Mouse (Mus musculus): ENCODE measurements around the gene Bclaf3. TPM values are rescaled to one million over a fixed set of nuclear protein-coding genes. Genes with fewer than 3 reads are reported as not detected.
"Not testable (repeated sequence)": the region's sequence is repeated elsewhere in the genome, so short reads cannot be mapped to it uniquely, and the experiment has no call there.

Bclaf3 gene
- polyA plus RNA-seq, 1 experiment = 0.11 TPM

GRCm38 (mm10) chrX:159521780-159522179 lies 4.7 kb upstream of the Bclaf3 start:
- TF ChIP-seq GATA1 (IDR thresholded peaks at IDR 0.05; ENCODE audit: borderline replicate concordance, low read length) (no peak), FLI1 (IDR thresholded peaks at IDR 0.05; ENCODE audit: low read length) (no peak)
- H3K4me1 ChIP-seq = no peaks in the 10 kb centered on the region; the same call in 1 of the 2 replicates
- H3K9me3 ChIP-seq = no peaks in the 10 kb centered on the region
- H3K27me3 ChIP-seq (replicated peaks) = peaks cover 15% of the 10 kb centered on the region
- H3K4me3 ChIP-seq (replicated peaks) = no peak overlapping the region
- H3K36me3 ChIP-seq (replicated peaks; ENCODE audit: low read length) = no peaks in the 10 kb centered on the region

- Histone ChIP-seq H3K9me3 (no peaks in the 10 kb centered on the region), H3K27me3 (replicated peaks) (peaks cover 17% of the 10 kb centered on the region), H3K4me1 (no peaks in the 10 kb centered on the region; the same call in 1 of the 2 replicates), H3K4me3 (replicated peaks) (no peak overlapping the region), H3K36me3 (replicated peaks; ENCODE audit: low read length) (no peaks in the 10 kb centered on the region)
- TF ChIP-seq FLI1 (IDR thresholded peaks at IDR 0.05; ENCODE audit: low read length) (no peak), GATA1 (IDR thresholded peaks at IDR 0.05; ENCODE audit: borderline replicate concordance, low read length) (no peak)
Measured at GRCm38 (mm10) chrX:159522651-159523050, 3.8 kb upstream of the Bclaf3 start.

- H3K4me1 ChIP-seq = peaks cover 3% of the 10 kb centered on the region; the same call in 1 of the 2 replicates
- TF ChIP-seq FLI1 (IDR thresholded peaks at IDR 0.05; ENCODE audit: low read length) (peak; percentile 18; the same call in 1 of the 2 replicates), GATA1 (IDR thresholded peaks at IDR 0.05; ENCODE audit: borderline replicate concordance, low read length) (no peak)
- H3K4me3 ChIP-seq (replicated peaks) = peak overlapping the region; percentile 96
- H3K27me3 ChIP-seq (replicated peaks) = peaks cover 2% of the 10 kb centered on the region
- H3K36me3 ChIP-seq (replicated peaks; ENCODE audit: low read length) = no peaks in the 10 kb centered on the region
- peaks cover 6% of the 10 kb centered on the region; the same call in 1 of the 2 replicates for H3K9me3 ChIP-seq
Measured at GRCm38 (mm10) chrX:159532427-159532810, 5.9 kb downstream of the Bclaf3 start.

DNA sequence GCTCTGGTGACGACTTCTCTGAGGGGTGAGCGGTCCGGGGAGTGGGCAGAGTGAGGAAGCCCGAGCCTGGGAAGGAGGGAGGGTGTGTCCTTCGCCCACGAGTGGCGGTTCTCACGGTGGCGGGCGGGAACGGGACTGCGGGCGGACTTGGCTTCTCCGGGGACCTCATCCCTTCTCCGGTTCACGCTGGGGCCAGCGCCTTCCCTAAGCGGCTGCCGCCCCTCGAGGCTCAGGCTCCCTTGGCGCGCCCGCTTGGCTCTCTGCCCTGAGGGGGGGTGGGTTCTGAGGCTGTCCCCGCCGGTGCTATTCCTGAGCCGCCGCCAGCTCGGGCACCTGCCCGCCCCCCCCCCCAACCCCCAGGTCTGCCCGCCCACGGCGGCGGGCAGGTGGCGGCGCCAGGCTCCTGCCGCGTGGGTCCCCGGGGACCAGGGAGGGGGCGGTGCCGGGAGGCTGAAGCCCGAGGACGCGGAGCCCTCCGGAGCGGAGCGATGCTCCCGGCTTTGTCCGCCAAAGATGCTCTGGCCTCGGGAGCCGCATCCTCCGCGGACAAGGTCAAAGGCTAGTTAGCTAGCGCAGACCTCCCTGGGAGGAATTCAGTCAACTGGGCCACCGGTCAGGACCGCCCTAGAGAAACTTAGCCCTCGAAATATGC lies 6.4 kb downstream of the Bclaf3 start:
- Histone ChIP-seq H3K36me3 (replicated peaks; ENCODE audit: low read length) (no peaks in the 10 kb centered on the region), H3K27me3 (replicated peaks) (peaks cover 2% of the 10 kb centered on the region), H3K4me1 (peaks cover 3% of the 10 kb centered on the region; the same call in 1 of the 2 replicates), H3K9me3 (peaks cover 6% of the 10 kb centered on the region; the same call in 1 of the 2 replicates), H3K4me3 (replicated peaks) (peak overlapping the region; percentile 96)
- TF ChIP-seq GATA1 (IDR thresholded peaks at IDR 0.05; ENCODE audit: borderline replicate concordance, low read length) (no peak), FLI1 (IDR thresholded peaks at IDR 0.05; ENCODE audit: low read length) (no peak)

DNA sequence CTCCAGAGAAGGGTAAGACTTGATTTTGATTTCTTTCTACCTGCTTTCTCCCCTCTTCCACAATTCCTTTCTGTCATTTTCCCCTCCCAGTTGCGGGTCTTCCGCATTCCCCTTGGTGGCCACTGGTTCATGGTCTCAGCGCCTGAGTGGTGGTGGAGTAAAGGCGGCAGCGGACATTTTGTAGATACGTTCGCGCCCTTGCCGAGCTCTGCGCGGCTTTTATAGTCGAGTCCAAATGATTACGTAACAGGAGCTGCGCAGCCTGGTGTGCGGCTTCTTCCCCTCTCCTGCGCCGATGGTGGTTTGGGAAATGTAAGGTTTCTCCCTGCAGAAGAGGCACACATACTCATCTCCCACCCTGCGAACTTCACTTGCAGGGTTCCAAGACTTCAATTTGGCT lies 15.4 kb downstream of the Bclaf3 start:
- no peaks in the 10 kb centered on the region for H3K9me3 ChIP-seq
- TF ChIP-seq GATA1 (IDR thresholded peaks at IDR 0.05; ENCODE audit: borderline replicate concordance, low read length) (no peak), FLI1 (IDR thresholded peaks at IDR 0.05; ENCODE audit: low read length) (no peak)
- peaks cover 1% of the 10 kb centered on the region; the same call in 1 of the 2 replicates for H3K4me1 ChIP-seq
- peaks cover 9% of the 10 kb centered on the region for H3K36me3 ChIP-seq (replicated peaks; ENCODE audit: low read length)
- H3K4me3 ChIP-seq (replicated peaks) = no peak overlapping the region
- H3K27me3 ChIP-seq (replicated peaks) = peaks cover 2% of the 10 kb centered on the region

DNA sequence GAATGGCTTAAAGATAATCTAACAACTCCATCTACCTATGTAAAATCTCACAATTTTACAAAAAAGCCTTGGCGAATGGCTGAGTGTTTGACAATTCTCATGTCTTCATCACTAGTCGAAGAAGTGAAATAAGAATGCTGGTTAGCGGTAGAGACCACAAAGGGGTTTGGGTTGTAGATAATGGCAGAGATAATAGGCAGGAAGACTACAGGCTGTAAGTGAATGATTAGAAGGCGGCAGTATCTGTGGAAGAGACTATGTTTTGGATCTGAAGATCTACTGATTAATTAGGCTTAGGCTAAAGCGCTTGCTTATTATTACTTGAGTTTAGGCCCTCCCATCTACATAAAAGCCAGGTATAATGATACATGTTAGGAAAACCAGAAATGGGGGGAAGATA lies 20.6 kb downstream of the Bclaf3 start:
- TF ChIP-seq FLI1 (IDR thresholded peaks at IDR 0.05; ENCODE audit: low read length) (no peak), GATA1 (IDR thresholded peaks at IDR 0.05; ENCODE audit: borderline replicate concordance, low read length) (no peak)
- no peaks in the 10 kb centered on the region for H3K27me3 ChIP-seq (replicated peaks)

DNA sequence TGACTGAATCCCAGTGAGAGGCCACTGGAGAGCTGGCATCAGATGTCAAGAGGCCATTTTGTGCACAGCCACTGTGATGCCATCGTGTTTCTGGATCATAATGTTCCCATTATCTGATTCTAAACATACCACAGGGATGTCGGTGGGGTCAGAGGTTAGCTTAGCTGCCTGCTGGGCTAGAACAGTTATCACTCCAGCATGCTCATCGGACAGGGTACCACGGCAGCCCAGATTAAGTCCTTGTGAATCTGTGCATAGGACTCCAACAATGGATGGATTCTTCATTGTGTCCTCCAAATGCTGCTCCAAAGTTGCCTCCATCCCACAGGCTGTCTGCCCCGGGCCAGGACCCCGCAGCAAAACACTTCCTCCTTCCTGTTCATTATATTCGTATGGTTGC lies 58.2 kb downstream of the Bclaf3 start:
- H3K36me3 ChIP-seq (replicated peaks; ENCODE audit: low read length); H3K4me3 ChIP-seq (replicated peaks); H3K9me3 ChIP-seq; H3K27me3 ChIP-seq (replicated peaks); H3K4me1 ChIP-seq: not testable (repeated sequence)

More for the DNA sequence above, 20.6 kb downstream of the Bclaf3 start:
- no peak overlapping the region for H3K4me3 ChIP-seq (replicated peaks)
- H3K4me1 ChIP-seq = no peaks in the 10 kb centered on the region
- peaks cover 11% of the 10 kb centered on the region for H3K36me3 ChIP-seq (replicated peaks; ENCODE audit: low read length)
- H3K9me3 ChIP-seq = no peaks in the 10 kb centered on the region

DNA sequence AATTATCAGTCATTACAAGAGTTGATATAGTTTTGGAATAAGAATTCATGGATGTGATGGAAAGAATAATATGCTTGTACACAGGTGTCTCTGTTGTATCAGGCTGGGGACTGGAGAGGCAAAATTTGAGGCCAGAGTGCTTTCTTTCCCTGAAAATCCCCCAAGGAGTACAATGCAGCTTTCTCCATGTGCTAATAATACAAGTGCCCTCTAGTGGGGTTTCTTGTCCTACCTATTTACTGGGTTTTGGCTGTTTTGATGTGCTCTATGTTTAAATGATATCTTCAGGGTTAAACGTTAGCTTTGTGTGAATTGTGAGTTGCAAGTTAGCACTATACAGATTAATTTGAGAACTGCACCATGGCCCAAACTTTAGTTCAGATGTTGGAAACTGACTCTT lies 65.1 kb downstream of the Bclaf3 start:
- Histone ChIP-seq H3K27me3 (replicated peaks) (no peaks in the 10 kb centered on the region), H3K4me3 (replicated peaks) (no peak overlapping the region), H3K4me1 (no peaks in the 10 kb centered on the region), H3K36me3 (replicated peaks; ENCODE audit: low read length) (no peaks in the 10 kb centered on the region), H3K9me3 (no peaks in the 10 kb centered on the region)
- TF ChIP-seq GATA1 (IDR thresholded peaks at IDR 0.05; ENCODE audit: borderline replicate concordance, low read length) = no peak
- TF ChIP-seq FLI1 (IDR thresholded peaks at IDR 0.05; ENCODE audit: low read length) = no peak

DNA sequence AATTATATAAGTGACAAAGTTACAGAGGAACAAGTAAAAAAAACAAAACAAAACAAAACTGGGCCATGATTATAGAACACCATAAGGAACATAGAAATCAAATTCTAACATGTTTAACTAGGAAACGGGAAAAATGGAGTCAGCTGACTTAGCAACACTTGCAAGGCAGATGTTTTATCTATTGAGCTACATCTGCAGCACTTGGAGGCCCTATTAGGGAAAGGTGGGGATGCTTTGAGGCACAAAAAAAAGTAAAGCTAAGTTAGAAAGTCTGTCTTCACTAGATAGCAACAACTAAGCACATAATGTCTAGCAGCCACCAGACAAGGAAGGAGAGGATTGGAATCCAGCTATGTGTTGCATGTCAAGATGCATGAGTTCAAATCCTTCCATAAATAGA lies 71.0 kb downstream of the Bclaf3 start:
- Histone ChIP-seq H3K36me3 (replicated peaks; ENCODE audit: low read length) (no peaks in the 10 kb centered on the region), H3K27me3 (replicated peaks) (peaks cover 2% of the 10 kb centered on the region), H3K4me3 (replicated peaks) (no peak overlapping the region), H3K4me1 (no peaks in the 10 kb centered on the region), H3K9me3 (peaks cover 5% of the 10 kb centered on the region; the same call in 1 of the 2 replicates)
- TF ChIP-seq GATA1 (IDR thresholded peaks at IDR 0.05; ENCODE audit: borderline replicate concordance, low read length) (no peak), FLI1 (IDR thresholded peaks at IDR 0.05; ENCODE audit: low read length) (no peak)

GRCm38 (mm10) chrX:159604832-159605231 lies 78.3 kb downstream of the Bclaf3 start:
- H3K27me3 ChIP-seq (replicated peaks) = peaks cover 4% of the 10 kb centered on the region
- no peaks in the 10 kb centered on the region for H3K9me3 ChIP-seq
- no peaks in the 10 kb centered on the region for H3K36me3 ChIP-seq (replicated peaks; ENCODE audit: low read length)
- TF ChIP-seq FLI1 (IDR thresholded peaks at IDR 0.05; ENCODE audit: low read length) (no peak), GATA1 (IDR thresholded peaks at IDR 0.05; ENCODE audit: borderline replicate concordance, low read length) (no peak)
- H3K4me3 ChIP-seq (replicated peaks) = no peak overlapping the region
- H3K4me1 ChIP-seq = no peaks in the 10 kb centered on the region
